Mouse (Mus musculus) cerebellum, adult 11 months (tissue): ENCODE data around the gene Rgs6.

Experiments
- DNase-seq: peaks from one replicate; pipeline ENCODE4 v3.0.0; 2022

Rgs6 gene

DNA sequence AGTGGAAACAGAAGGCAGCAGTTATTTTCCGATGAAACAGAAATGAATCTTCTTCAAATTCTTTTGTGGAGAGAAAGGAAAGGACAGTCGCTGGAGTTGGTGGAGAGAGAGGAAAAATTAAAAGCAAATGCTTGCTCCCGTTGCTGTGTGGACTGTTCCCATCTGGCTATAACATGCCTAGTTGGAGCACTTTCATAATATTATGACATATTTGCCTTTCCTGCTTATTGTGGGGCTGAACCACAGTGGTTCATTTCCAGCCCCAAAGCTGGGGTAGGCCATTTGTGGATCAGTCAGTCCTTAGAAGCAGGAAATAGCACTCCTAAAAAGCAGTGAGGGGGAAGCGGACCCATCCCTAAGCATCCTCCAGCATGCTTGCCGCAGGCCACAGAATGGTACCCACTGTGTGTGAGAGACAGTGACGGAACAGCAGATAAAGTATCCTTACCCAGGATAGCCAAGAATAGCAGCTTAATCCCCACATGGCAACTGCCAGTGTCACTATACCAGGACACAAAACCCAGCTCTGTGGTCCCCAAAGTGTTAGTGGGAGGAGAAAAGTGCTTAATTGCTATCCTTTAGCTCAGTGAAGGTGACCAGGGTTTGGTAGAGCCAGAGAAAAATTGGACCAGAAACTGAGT is 456.0 kb downstream of the Rgs6 start:
- DNase-seq, result no peak

DNA sequence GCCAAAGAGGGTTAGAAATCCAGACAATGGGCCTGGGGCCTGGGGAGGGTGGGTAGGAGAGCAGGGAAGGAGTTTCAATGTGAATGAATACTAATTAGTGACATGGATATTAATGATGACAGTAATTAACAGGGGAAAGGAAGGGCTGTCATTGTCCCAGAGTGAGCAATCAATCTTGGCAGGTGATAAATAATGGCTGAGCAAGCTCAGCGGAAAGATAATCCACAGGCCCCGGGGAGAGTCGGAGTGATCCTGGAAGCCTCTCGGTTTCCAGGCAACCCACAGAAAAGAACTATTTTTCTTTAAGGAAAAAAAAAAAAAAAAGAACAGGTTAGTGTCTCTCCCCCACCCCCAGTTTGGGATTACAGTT is 456.5 kb downstream of the Rgs6 start:
- no peak for DNase-seq

DNA sequence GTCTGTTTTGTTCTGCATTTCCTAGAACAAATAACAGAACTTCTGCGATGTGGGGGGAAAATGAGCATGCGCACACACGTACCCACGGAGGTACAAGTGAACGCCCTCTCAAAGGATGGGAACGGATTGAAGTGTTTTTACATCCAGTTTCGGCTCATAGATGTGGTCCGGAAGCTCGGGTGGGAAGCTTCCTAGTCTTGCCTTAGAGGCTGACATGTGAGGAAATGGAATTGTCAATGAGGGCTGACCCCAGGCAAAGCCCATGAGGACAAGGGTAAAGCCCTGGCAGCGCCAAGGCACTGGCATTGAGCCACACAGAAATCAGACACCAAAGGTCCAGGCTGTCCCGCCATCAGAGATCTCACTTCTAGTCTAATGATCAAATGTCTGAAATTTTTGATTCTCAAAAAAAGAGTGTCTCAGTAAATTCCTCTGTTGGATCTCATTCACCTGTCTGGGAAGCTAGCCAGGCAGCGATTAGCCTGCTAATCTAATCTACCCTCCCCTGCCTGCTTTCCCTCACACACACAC is 457.0 kb downstream of the Rgs6 start:
- peak; percentile 24 for DNase-seq

- DNase-seq, result no peak
These were observed 458.6 kb downstream of the Rgs6 start for GRCm38 (mm10) chr12:83046734-83047133.

- no peak for DNase-seq
These were observed 459.6 kb downstream of the Rgs6 start for GRCm38 (mm10) chr12:83047710-83048109.

DNA sequence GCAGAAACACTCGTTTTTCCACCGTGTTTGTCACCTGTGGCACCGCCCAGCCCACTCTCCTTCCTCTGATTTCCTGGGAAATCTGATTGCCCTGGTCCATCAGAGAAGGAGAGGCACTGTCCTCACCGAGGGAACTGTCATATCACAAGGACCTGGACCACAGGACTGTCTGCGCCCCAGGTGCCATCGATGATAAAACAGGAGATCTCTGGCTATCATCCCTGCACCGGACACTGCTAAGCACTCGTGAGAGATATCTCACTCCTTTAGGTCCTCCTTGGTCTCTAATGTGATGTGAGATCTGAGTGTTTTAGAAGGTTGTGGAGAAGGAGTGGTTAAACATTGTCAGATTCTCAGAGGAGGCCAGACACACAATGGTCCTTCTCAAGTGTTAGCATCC is 462.4 kb downstream of the Rgs6 start:
- DNase-seq, result no peak

DNA sequence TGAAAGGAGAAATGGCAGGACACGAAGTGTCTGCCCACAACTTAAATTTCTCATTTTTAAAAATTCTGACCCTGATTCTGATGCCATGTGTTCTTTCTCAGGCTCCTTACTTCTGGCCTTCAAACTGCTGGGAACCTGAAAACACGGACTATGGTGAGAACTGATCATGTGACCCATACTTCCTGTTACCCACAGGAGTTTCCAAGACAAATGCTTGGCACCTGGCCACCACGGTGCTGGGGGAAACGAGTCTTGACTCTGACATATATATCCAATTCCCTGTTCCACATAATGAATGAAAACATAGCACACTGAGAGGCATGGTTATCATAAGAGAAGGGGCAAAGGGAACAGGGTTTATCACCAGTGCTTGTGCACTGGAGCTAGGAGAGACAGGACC is 464.3 kb downstream of the Rgs6 start:
- no peak for DNase-seq

DNA sequence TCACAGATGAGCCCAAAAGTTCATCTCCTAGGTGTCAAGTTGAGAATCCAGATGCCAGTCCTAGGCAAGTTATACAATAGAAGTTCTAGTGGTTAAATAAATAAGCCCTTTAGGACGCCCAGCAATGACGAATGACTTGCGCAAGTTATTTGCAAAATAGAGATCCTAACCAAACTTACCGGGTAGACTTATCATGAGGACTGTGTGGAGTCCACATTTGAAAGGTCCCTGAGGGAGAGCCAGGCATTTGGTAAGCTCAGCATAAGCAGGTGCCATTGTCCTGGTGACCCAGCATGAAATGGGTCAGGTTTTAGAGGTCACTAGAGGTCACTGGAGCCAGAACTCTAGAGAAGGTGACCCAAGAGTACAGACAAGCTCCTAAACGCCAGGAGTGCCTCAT is 467.6 kb downstream of the Rgs6 start:
- DNase-seq, result no peak

DNA sequence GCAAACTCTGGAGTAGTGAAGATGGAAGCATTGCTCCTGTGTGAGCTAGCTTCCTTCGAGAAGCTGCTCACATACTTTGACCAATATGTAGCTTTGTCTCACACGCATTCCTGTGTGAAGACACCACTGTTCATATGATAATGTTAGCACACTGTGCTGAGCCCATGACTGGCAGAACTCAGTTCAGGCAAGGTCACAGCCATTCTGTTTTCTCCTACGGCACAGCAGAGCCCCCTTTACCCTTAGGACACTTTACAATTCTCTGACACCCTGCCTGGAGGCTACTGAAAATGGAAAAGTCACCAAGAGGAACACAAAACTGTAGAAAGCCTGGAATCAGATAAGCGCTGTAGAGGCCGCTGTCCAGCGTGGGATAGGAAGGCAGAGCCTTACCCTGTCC is 478.3 kb downstream of the Rgs6 start:
- no peak for DNase-seq

DNA sequence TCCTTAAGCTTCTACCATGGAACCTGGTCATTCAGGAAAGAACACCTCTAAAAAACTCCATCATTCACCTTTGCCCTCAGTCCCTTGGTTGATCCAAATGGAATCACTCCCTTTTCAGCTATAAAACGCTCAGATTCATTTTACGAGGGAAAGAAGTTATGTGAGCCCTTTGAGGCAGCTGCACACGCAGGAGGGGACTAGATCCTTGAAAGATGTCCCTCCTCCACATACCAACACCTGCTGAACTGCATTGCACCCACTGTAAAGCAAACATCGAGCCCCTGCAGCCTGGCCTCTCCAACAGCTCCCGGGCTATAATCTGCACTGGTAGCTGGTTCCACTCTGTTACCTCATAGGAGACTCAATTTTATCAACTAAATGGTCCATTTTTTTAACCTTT is 482.8 kb downstream of the Rgs6 start:
- DNase-seq, result no peak

DNA sequence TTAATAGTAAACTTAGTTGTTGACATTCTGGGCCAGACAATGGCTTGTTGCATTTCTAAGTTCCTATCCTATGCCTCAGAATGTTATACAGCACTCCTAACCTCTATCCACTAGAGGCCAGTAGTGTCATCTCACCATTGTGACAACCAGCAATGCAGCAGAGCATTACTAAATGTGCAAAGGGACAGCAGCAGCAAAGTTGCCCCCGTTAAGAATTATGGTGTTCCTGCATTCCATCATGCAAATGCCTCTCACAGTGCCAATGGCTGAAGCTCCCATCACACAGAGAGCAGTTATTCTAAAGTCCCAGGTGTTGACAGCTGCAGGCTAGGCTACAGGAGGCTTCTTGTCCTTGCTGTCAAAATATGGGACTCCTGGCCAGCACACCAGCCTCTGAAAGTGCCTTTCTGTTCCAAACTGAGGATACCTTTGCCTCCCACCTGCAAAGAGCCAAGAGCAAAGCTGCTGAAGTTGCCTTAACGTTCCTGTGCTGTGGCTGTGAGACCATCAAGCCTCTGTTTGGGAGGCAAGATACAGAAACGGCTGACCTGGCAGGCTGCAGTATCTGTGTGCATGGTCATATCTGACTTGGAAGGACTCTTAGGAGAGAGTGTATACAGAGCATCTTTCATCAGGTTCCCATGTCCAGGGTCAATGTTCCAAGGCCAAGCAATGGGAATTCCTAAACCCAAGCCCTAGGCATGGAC is 484.2 kb downstream of the Rgs6 start:
- DNase-seq, result peak; percentile 39

GRCm38 (mm10) chr12:83072951-83073878 is 485.1 kb downstream of the Rgs6 start:
- DNase-seq, result peak; percentile 18

DNA sequence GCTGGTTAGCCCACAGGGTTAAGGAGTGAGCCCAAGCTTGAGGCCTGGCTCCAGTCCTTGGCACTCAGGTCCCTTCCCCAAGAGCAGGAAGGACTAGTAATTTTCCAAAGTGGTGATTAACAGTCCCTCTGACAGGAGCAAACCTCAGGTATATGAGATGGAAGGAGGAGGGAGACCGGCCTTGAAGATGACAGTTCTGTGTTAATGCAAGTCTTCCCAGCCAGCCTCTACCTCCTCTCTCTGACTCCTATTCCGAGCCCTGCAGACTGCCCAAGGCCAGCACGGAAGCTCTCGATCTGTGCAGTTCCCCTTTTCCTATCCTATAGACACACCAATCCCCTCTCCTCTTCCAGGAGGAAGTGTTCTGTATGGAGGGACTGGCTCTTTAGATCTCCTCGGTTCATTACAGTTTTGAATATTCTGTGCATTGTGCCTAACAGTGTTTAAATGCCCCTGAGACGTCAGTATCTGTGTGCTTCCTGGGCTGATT is 485.8 kb downstream of the Rgs6 start:
- no peak for DNase-seq

- DNase-seq, result no peak
These were observed 488.1 kb downstream of the Rgs6 start for GRCm38 (mm10) chr12:83076179-83076578.

- no peak for DNase-seq
These were observed 489.4 kb downstream of the Rgs6 start for GRCm38 (mm10) chr12:83077486-83077885.

GRCm38 (mm10) chr12:83083427-83083826 is 495.3 kb downstream of the Rgs6 start:
- no peak for DNase-seq

DNA sequence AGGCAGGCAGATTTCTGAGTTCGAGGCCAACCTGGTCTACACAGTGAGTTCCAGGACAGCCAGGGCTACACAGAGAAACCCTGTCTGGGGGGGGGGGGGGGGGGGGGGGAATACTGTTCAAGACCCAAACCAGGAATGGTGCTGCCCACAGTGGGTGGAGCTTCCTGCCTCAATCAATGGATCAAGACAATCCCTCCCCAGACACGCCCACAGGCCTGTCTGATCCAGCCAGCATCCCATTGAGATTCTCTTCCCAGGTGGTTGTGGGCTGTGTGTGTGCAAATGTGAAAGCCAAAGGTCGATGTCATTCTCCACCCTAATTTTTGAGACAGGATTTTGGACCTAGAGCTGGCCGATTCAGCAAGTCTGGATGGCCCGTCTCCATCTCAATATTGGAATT is 496.5 kb downstream of the Rgs6 start:
- DNase-seq, result no peak

DNA sequence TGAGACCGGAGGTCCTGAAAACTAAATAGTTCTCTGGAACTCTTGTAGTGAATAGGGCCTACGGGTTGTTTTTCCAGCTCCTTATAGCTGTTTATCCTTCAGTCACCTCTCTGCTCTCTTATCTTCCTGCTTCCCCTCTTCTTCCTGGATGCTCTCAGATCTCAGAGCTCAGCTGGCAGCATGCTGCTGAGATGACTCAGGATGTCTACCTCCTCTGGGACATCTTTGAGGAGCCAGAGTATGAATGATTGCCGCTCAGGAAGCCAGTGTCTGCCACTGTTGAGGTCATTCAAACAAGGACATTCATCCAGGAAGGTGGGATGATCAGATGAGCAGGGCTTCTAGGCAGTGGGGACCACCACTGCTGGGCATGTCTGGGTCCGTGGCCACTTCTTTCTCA is 498.9 kb downstream of the Rgs6 start:
- no peak for DNase-seq

- no peak for DNase-seq
These were observed 499.5 kb downstream of the Rgs6 start for GRCm38 (mm10) chr12:83087555-83087954.

GRCm38 (mm10) chr12:83092001-83092400 is 503.9 kb downstream of the Rgs6 start:
- no peak for DNase-seq

- DNase-seq, result no peak
These were observed 509.7 kb downstream of the Rgs6 start for GRCm38 (mm10) chr12:83097787-83098186.

- DNase-seq, result no peak
These were observed 510.7 kb downstream of the Rgs6 start for GRCm38 (mm10) chr12:83098646-83099371.

GRCm38 (mm10) chr12:83099920-83100319 is 511.8 kb downstream of the Rgs6 start:
- DNase-seq, result no peak
